In the genomic region with DNA sequence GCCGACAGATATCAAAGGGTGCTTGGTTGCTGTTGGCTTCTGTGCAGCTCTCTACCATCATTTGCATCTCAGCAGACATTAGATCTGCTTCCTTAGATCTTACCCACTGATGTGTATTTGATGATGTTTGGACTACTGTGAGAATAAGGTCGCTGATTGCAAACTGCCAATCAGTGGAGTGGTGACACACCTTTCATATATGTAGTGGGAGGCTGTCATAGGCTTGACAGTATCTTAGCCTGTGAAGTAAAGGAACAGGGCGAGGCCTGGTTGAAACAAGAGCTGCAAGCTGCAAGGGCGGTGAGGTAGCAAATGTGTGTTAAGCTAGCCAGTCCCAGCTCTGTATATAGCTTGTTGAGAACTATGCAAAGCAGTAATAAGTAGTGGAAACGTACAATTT, we compare ENCODE assay signal across 26 mouse cellular contexts. TPM values are rescaled to one million over a fixed set of nuclear protein-coding genes. Genes with fewer than 3 reads are reported as not detected.
DNase-seq lines count a peak whose midpoint lies in the region; ATAC-seq and TF ChIP-seq lines count a peak whose summit lies in the region.
"Had no signal": no experiment of that assay in that cellular context is flagged by ENCODE, and none has a peak within 500 bp of the region (broad histone marks: within the 10 kb centered on the region; RNA-seq: fewer than 3 reads in every experiment).

No protein-coding gene starts in this region.

- H3K4me3 ChIP-seq in gastrocnemius, adult 2 months: no peak overlapping the region
- no peak overlapping the region for H3K4me3 ChIP-seq in thymus, adult 2 months (ENCODE audit: control insufficient read depth, insufficient read depth, low read length)
- H3K4me3 ChIP-seq: embryonic facial prominence, embryonic 12.5 days; embryonic facial prominence, embryonic 15.5 days; forebrain, embryonic 12.5 days; forebrain, embryonic 15.5 days; heart, embryonic 13.5 days; intestine, embryonic 15.5 days had no signal

- peak overlapping the region; percentile 57 for H3K27ac ChIP-seq in gastrocnemius, adult 2 months
- H3K27ac ChIP-seq in thymus, adult 2 months (ENCODE audit: control insufficient read depth, insufficient read depth, low read length): no peak overlapping the region
- H3K27ac ChIP-seq: embryonic facial prominence, embryonic 12.5 days; embryonic facial prominence, embryonic 15.5 days; forebrain, embryonic 12.5 days; forebrain, embryonic 15.5 days; heart, embryonic 13.5 days; hindbrain, embryonic 14.5 days; hindbrain, postnatal 0 days; intestine, embryonic 15.5 days had no signal

- no peak for TF ChIP-seq POLR2A in thymus, adult 2 months (IDR thresholded peaks at IDR 0.05; ENCODE audit: control insufficient read depth, extremely low read depth, insufficient read depth, low read length, poor library complexity)

- intact Hi-C loops in gastrocnemius, adult 2 months (cut with DNase I): loop anchor here (10.0 kb wide), 1 partner anchor 47 kb away; no protein-coding TSS in a partner anchor
- intact Hi-C loops in left cerebral cortex, postnatal 25 days (cut with DNase I): no loop called here

- H3K36me3 ChIP-seq in thymus, adult 2 months (ENCODE audit: control insufficient read depth, insufficient read depth, low read length): no peaks in the 10 kb centered on the region
- H3K36me3 ChIP-seq: embryonic facial prominence, embryonic 12.5 days; embryonic facial prominence, embryonic 15.5 days; forebrain, embryonic 12.5 days; forebrain, embryonic 15.5 days; heart, embryonic 13.5 days; intestine, embryonic 15.5 days had no signal

- no peak for TF ChIP-seq CTCF in gastrocnemius, adult 2 months (IDR thresholded peaks at IDR 0.05)
- no peak for TF ChIP-seq CTCF in thymus, adult 2 months (IDR thresholded peaks at IDR 0.05; ENCODE audit: borderline replicate concordance, control insufficient read depth, extremely low read depth, insufficient read depth, low read length, poor library complexity)

- no peaks in the 10 kb centered on the region for H3K4me1 ChIP-seq in thymus, adult 2 months (replicated peaks; ENCODE audit: control insufficient read depth, insufficient read depth, low read length)
- H3K4me1 ChIP-seq: embryonic facial prominence, embryonic 12.5 days; embryonic facial prominence, embryonic 15.5 days; forebrain, embryonic 12.5 days; forebrain, embryonic 15.5 days; heart, embryonic 13.5 days; intestine, embryonic 15.5 days had no signal

- ATAC-seq in CD4-positive, CD25-positive, alpha-beta regulatory T cell, adult 4 months: peak; percentile 65
- ATAC-seq in neutrophil, adult 5-6 weeks (ENCODE audit: extremely low read depth, insufficient number of reproducible peaks, low FRiP score, poor library complexity, severe bottlenecking): peak; percentile 13; the same call in 1 of the 2 replicates
- ATAC-seq: forebrain, embryonic 15.5 days; hindbrain, postnatal 0 days; intestine, embryonic 15.5 days had no signal

- no peaks in the 10 kb centered on the region for H3K27me3 ChIP-seq in thymus, adult 2 months (ENCODE audit: control insufficient read depth, insufficient read depth, low read length)
- H3K27me3 ChIP-seq: embryonic facial prominence, embryonic 12.5 days; embryonic facial prominence, embryonic 15.5 days; forebrain, embryonic 12.5 days; forebrain, embryonic 15.5 days; heart, embryonic 13.5 days; intestine, embryonic 15.5 days had no signal

- no peak for DNase-seq in gastrocnemius, adult 2 months
- DNase-seq in gastrocnemius, postnatal 10 days: no peak
- peak; percentile 26 for DNase-seq in induced T-regulatory cell, adult 2 months (ENCODE audit: low read depth)
- DNase-seq in kidney, postnatal 10 days: no peak
- DNase-seq in thymus, adult 2 months: no peak
- DNase-seq in left cerebral cortex, postnatal 25 days (ENCODE audit: low spot score in 2 of 2): no peak
- DNase-seq: adrenal gland, adult 8-10 months; adrenal gland, postnatal 25 days; cerebellum, adult 11-12 months; cerebellum, adult 9-11 months; cerebellum, postnatal 25 days; gastrocnemius, postnatal 14 days; heart, adult 18-20 months; heart, postnatal 14 days; heart, postnatal 4 days; kidney, adult 11 months had no signal

- 87% methylated on average over 5 of the region's 5 CpGs for WGBS in thymus, adult 2 months

RNA-seq across cellular contexts. Expression of gene Stim1, which starts 54.5 kb away (rescaled TPM):
- 100 to 1,000 TPM; 156 to 196 TPM for total RNA-seq in gastrocnemius, adult 2 months (2021)
- 100 to 1,000 TPM; 219 to 233 TPM for total RNA-seq in gastrocnemius, postnatal 10 days (2021)
- polyA plus RNA-seq in CD4-positive, CD25-positive, alpha-beta regulatory T cell, adult 4 months (2017; shearing (Covaris generic)): 10 to 100 TPM; 48.9 to 54.7 TPM
- total RNA-seq in neutrophil, adult 5-6 weeks (2017): 63.7 and 72.1 TPM in 2 replicates
- polyA plus RNA-seq in thymus, adult 2 months (2012; rRNA removed): 98.6 and 107 TPM in 2 replicates
- total RNA-seq in left cerebral cortex, postnatal 25 days (2021): 10 to 100 TPM; 80.6 to 87.9 TPM
